Mouse (Mus musculus) myocyte (in vitro differentiated cells): Measurements from ENCODE around the gene Gdf15. TPM values are rescaled to one million over a fixed set of nuclear protein-coding genes. Genes with fewer than 3 reads are reported as not detected.

Experiments used
- H3K27me3 ChIP-seq: one replicate; pipeline ENCODE4 v1.6.1; 2011; ENCODE audit not compliant: control insufficient read depth, insufficient read depth, insufficient read length
- H3K36me3 ChIP-seq: one replicate; pipeline ENCODE4 v1.6.1; 2011; ENCODE audit not compliant: control insufficient read depth, insufficient read depth
- H3K4me2 ChIP-seq: one replicate; pipeline ENCODE4 v1.6.1; 2011; ENCODE audit warnings: low read depth, control low read depth
- H3K4me3 ChIP-seq: one replicate; pipeline ENCODE4 v1.5.1; 2011; ENCODE audit warnings: mild to moderate bottlenecking, control low read depth, moderate library complexity
- H3K79me2 ChIP-seq: one replicate; pipeline ENCODE4 v1.6.1; 2011; ENCODE audit not compliant: control insufficient read depth, insufficient read depth
- H3ac ChIP-seq: one replicate; pipeline ENCODE4 v1.6.1; 2011; ENCODE audit not compliant: control insufficient read depth, insufficient read length
- CEBPB ChIP-seq: IDR thresholded peaks from 2 replicates; pipeline ENCODE4 v1.6.1; 2011; ENCODE audit warnings: mild to moderate bottlenecking, moderate library complexity; ENCODE audit not compliant: poor library complexity, insufficient read depth, severe bottlenecking
- E2F4 ChIP-seq: IDR thresholded peaks from one replicate; pipeline ENCODE4 v1.6.1; 2011; ENCODE audit warnings: mild to moderate bottlenecking, control low read depth, moderate library complexity; ENCODE audit not compliant: insufficient read depth
- MAX ChIP-seq: IDR thresholded peaks from one replicate; pipeline ENCODE4 v1.6.1; 2011; ENCODE audit warnings: low read depth, mild to moderate bottlenecking, control low read depth
- MYOD1 ChIP-seq, 3 experiments: IDR thresholded peaks; one replicate each; pipeline ENCODE4 v1.6.1; 2011; ENCODE audit warnings: control low read depth in 2 of 3, low read depth in 2 of 3, mild to moderate bottlenecking in 2 of 3, moderate library complexity in 1 of 3; ENCODE audit not compliant: insufficient read length in 2 of 3, control insufficient read depth in 1 of 3
- MYOG ChIP-seq, 3 experiments: IDR thresholded peaks; one replicate each; pipeline ENCODE4 v1.6.1; 2011; ENCODE audit warnings: control low read depth in 2 of 3, low read depth in 2 of 3, mild to moderate bottlenecking in 2 of 3; ENCODE audit not compliant: insufficient read length in 2 of 3, control insufficient read depth in 1 of 3, insufficient read depth in 1 of 3
- POLR2A ChIP-seq: IDR thresholded peaks from one replicate; pipeline ENCODE4 v1.6.1; 2011; ENCODE audit warnings: low read depth, mild to moderate bottlenecking, control low read depth, moderate library complexity; ENCODE audit not compliant: insufficient read length
- POLR2AphosphoS2 ChIP-seq: IDR thresholded peaks from one replicate; pipeline ENCODE4 v1.6.1; 2011; ENCODE audit warnings: low read depth, control low read depth; ENCODE audit not compliant: insufficient read length
- REST ChIP-seq: IDR thresholded peaks from one replicate; pipeline ENCODE4 v1.6.1; 2011; ENCODE audit warnings: mild to moderate bottlenecking, control low read depth, moderate library complexity; ENCODE audit not compliant: insufficient read depth, insufficient read length
- SRF ChIP-seq: IDR thresholded peaks from one replicate; pipeline ENCODE4 v1.6.1; 2011; ENCODE audit warnings: low read depth; ENCODE audit not compliant: control insufficient read depth, insufficient read length
- TCF12 ChIP-seq: IDR thresholded peaks from one replicate; pipeline ENCODE4 v1.6.1; 2011; ENCODE audit warnings: mild to moderate bottlenecking, control low read depth; ENCODE audit not compliant: poor library complexity, insufficient read depth, severe bottlenecking
- TCF3 ChIP-seq: IDR thresholded peaks from one replicate; pipeline ENCODE4 v1.6.1; 2011; ENCODE audit warnings: low read depth, control low read depth; ENCODE audit not compliant: insufficient read length
- USF1 ChIP-seq: IDR thresholded peaks from one replicate; pipeline ENCODE4 v1.6.1; 2011; ENCODE audit warnings: low read depth, mild to moderate bottlenecking, control low read depth, moderate library complexity
- polyA plus RNA-seq: library from polyadenylated mRNA; unstranded; fragments of >200 nt; fragmentation: generic; extraction: Trizol; gene quantifications from one replicate; pipeline ENCODE4 v1.2.1, GENCODE M21; 2012; ENCODE audit warnings: missing spikeins

Gdf15 gene
- polyA plus RNA-seq, 1 experiment, result 54.1 TPM

DNA sequence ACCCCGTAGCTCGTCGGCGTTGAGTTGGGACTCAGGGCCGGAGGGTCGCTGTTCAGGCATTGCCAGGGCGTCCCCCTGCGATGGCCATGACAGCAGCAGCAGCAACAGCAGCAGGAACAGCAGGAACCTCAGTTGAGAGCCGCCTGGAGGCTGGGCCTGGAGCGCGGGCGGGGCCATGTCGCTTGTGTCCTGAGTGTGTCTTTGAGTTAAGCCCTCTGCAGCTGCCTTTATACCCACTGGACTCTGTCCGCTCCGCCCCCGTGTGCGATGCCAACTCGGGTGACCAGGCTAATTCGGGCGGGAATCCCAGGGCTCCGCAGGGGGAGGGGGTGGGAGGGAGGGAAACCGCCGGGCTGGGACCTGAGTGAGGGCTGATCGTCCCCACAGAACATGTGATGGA is 820 bp downstream of the Gdf15 start:
- H3K4me2 ChIP-seq, result no peak overlapping the region
- H3K4me3 ChIP-seq, result peak overlapping the region; percentile 52
- TF ChIP-seq TCF3 (no peak), POLR2AphosphoS2 (peak; percentile 91), USF1 (no peak), CEBPB (no peak), POLR2A (peak; percentile 89), TCF12 (no peak), MYOG (IDR thresholded peaks at IDR 0.05; ENCODE audit: control insufficient read depth in 1 of 3, insufficient read depth in 1 of 3, insufficient read length in 2 of 3, low read depth in 2 of 3) (peak in 1 of 3 experiments; percentile 29), REST (no peak), E2F4 (no peak), SRF (no peak), MAX (no peak)

DNA sequence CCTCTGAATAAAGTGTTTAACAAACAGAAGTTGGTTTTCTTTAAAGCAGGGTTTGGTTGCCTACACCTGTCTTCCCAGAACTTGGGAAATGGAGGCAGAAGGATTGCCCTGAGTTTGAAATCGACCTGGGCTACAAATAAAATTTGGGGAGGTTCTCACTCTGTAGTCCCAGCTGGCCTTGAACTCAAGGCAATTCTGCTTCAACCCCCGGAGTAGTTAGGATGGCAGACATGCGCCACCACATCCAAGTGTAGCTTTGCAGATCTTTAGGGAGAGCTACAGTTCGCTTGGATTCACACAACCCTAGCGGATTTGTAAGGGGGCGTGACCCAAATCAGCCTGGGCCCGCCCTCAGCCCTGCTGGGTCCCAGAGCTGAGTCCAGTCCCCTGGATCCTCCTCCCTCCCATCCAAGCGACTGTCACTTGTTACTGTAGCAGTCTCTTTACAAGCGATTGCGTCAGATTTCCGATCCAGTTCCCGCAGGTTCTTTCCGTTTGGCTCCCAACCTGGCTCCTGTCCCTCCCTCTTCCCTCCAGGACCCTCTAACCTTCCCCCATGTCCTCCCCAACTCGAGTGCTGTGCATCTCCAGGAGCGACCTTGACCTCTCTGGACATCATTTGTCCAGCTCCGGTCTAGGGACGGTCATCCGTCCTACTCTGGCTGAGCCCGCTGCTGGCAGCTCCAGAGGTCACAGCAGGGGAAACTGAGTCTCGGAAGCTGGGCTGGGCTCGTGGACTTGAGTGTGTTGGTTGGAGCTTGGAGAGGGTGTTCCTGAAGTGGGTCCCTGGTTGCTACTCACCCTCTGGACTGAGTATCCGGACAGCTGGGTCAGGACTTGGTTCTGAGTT is 1.5 kb downstream of the Gdf15 start:
- TF ChIP-seq TCF12 (no peak), MAX (no peak), POLR2AphosphoS2 (no peak), REST (no peak), MYOD1 (IDR thresholded peaks at IDR 0.05; ENCODE audit: control insufficient read depth in 1 of 3, insufficient read length in 2 of 3, low read depth in 2 of 3) (no peak), TCF3 (no peak), E2F4 (no peak), CEBPB (peak; percentile 82; the same call in 1 of the 2 replicates), POLR2A (peak; percentile 15), MYOG (IDR thresholded peaks at IDR 0.05; ENCODE audit: control insufficient read depth in 1 of 3, insufficient read depth in 1 of 3, insufficient read length in 2 of 3, low read depth in 2 of 3) (no peak)
- Histone ChIP-seq H3K79me2 (no peaks in the 10 kb centered on the region), H3K4me2 (peak overlapping the region; percentile 70), H3K27me3 (no peaks in the 10 kb centered on the region), H3K4me3 (peak overlapping the region; percentile 52), H3ac (peak overlapping the region; percentile 20), H3K36me3 (no peaks in the 10 kb centered on the region)

More for the DNA sequence above, 820 bp downstream of the Gdf15 start:
- Histone ChIP-seq H3K79me2 (no peaks in the 10 kb centered on the region), H3K27me3 (no peaks in the 10 kb centered on the region), H3ac (no peak overlapping the region), H3K36me3 (no peaks in the 10 kb centered on the region)

DNA sequence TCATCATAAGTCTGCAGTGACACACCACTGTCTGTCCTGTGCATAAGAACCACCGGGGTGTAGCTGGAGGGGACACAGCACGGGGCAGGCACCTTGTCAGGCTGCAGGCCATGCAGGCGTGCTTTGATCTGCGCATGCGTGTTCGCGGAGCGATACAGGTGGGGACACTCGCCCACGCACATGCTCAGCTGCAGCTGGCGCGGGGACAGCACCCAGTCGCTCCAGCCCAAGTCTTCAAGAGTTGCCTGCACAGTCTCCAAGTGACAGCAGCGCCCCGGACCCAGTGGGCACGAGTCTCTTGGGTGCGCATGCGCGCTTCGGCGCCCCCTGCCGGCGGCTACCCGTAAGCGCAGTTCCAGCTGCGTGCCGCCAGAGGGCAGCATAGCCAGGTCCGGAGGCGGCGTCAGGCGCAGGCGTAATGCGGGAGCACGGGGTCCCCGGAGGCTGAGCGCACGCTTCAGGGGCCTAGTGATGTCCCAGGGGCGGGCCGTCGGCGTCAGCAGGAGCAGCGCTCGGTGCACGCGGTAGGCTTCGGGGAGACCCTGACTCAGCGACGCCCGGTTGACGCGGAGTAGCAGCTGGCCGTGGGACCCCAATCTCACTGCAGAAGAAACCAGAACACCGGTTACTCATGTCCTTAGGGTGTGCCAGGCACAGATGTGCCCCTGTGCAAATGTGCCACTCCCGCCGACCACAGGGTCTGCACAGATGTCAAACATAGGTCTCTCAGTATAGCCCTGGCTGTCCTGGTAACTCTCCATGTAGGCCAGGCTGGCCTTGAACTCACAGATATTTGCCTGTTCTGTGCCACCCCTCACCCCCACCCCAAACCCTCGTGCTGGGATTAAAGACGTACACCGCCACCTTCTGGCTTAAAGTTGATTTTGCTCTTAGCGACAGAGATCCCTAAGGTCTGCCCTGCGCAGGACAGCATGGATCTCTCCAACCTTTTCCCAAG is 2.4 kb downstream of the Gdf15 start:
- Histone ChIP-seq H3K79me2 (no peaks in the 10 kb centered on the region), H3K4me2 (peak overlapping the region; percentile 70), H3K36me3 (no peaks in the 10 kb centered on the region), H3ac (peak overlapping the region; percentile 20), H3K4me3 (peak overlapping the region; percentile 52), H3K27me3 (no peaks in the 10 kb centered on the region)
- TF ChIP-seq TCF12 (no peak), MYOD1 (IDR thresholded peaks at IDR 0.05; ENCODE audit: control insufficient read depth in 1 of 3, insufficient read length in 2 of 3, low read depth in 2 of 3) (peak in 1 of 3 experiments; percentile 76), POLR2AphosphoS2 (peak; percentile 61), POLR2A (peak; percentile 67), E2F4 (no peak), MYOG (IDR thresholded peaks at IDR 0.05; ENCODE audit: control insufficient read depth in 1 of 3, insufficient read depth in 1 of 3, insufficient read length in 2 of 3, low read depth in 2 of 3) (peak in 1 of 3 experiments; percentile 44), USF1 (no peak)

DNA sequence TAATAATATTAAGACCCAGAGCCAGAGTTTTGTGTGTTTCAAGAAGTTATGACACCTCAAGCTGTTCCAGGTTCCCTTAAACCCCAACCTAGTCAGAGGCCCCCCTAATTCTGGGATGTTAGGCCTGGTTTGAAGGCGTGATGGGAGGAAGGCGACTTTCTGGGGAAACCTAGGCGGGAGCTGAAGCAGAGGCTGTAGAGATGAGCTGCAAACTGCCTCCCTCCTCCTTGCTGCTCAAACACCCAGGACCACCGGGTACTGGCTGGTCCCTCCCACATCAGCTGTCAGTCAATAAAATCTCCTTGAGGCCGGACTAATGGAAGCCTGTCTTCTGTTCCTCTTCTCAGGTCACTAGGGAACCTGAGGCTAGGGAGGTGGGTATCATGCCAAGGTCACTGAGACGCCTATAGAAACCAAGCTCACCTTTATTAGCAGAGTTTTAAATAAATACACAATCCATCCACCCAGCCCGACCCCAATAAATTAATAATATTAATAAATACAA is 3.2 kb downstream of the Gdf15 start:
- Histone ChIP-seq H3ac (no peak overlapping the region), H3K79me2 (no peaks in the 10 kb centered on the region), H3K4me2 (no peak overlapping the region), H3K36me3 (no peaks in the 10 kb centered on the region), H3K27me3 (no peaks in the 10 kb centered on the region), H3K4me3 (peak overlapping the region; percentile 52)
- TF ChIP-seq MYOG (IDR thresholded peaks at IDR 0.05; ENCODE audit: control insufficient read depth in 1 of 3, insufficient read depth in 1 of 3, insufficient read length in 2 of 3, low read depth in 2 of 3) (no peak), TCF3 (no peak), MYOD1 (IDR thresholded peaks at IDR 0.05; ENCODE audit: control insufficient read depth in 1 of 3, insufficient read length in 2 of 3, low read depth in 2 of 3) (no peak), TCF12 (no peak), SRF (no peak), E2F4 (no peak), MAX (no peak), CEBPB (no peak), USF1 (no peak), POLR2A (no peak), REST (no peak), POLR2AphosphoS2 (no peak)
